Mouse (Mus musculus) liver, embryonic 13.5 days (tissue): ENCODE results near the gene Pdxk. TPM values are rescaled to one million over a fixed set of nuclear protein-coding genes. Genes with fewer than 3 reads are reported as not detected.
A peak's percentile ranks its signal among the peaks of the same experiment; 100 is the strongest.
"Not testable (repeated sequence)": the region's sequence is repeated elsewhere in the genome, so short reads cannot be mapped to it uniquely, and the experiment has no call there.

Source experiments
- ATAC-seq: fragments of 200-750 bp; cut with Nextera tagmentation; 2 replicates; pipeline ENCODE4 v1.8.0; 2017; ENCODE audit warnings: low read depth, mild to moderate bottlenecking, moderate number of reproducible peaks, moderate library complexity
- DNase-seq: peaks from one replicate; pipeline ENCODE4 v3.0.0; 2022
- H3K27ac ChIP-seq: fragments of 300-500 bp; sonication (generic); 2 replicates; pipeline ENCODE4 v1.5.1; 2015; ENCODE audit warnings: moderate library complexity, mild to moderate bottlenecking, inconsistent platforms
- H3K27me3 ChIP-seq: fragments of 300-500 bp; sonication (generic); 2 replicates; pipeline ENCODE4 v1.6.1; 2015; ENCODE audit warnings: mild to moderate bottlenecking, inconsistent platforms
- H3K36me3 ChIP-seq: fragments of 300-500 bp; sonication (generic); 2 replicates; pipeline ENCODE4 v1.6.1; 2015; ENCODE audit warnings: mild to moderate bottlenecking, inconsistent platforms
- H3K4me1 ChIP-seq: fragments of 300-500 bp; sonication (generic); replicated peaks from 2 replicates; pipeline ENCODE4 v1.6.1; 2015; ENCODE audit warnings: inconsistent platforms
- H3K4me2 ChIP-seq: fragments of 300-500 bp; sonication (generic); 2 replicates; pipeline ENCODE4 v1.6.1; 2015; ENCODE audit warnings: inconsistent platforms, mild to moderate bottlenecking, moderate library complexity
- H3K4me3 ChIP-seq: fragments of 300-500 bp; sonication (generic); replicated peaks from 2 replicates; pipeline ENCODE4 v1.5.1; 2015; ENCODE audit warnings: mild to moderate bottlenecking, inconsistent platforms
- H3K9ac ChIP-seq: fragments of 300-500 bp; sonication (generic); 2 replicates; pipeline ENCODE4 v1.6.1; 2015; ENCODE audit warnings: mild to moderate bottlenecking, inconsistent platforms
- H3K9me3 ChIP-seq: fragments of 300-500 bp; sonication (generic); replicated peaks from 2 replicates; pipeline ENCODE4 v1.6.1; 2016; ENCODE audit warnings: inconsistent platforms
- WGBS: fragments of 180-500 bp; shearing (Covaris S2); methylation state at CpG from one replicate; pipeline ENCODE4 v1.1.7; 2015; ENCODE audit not compliant: insufficient replicate concordance; 5-methylcytosine and 5-hydroxymethylcytosine counted together
- polyA plus RNA-seq: library from polyadenylated mRNA; unstranded; fragments of >200 nt; fragmentation: Nextera tagmentation; extraction: Ambion mirVana; gene quantifications from 2 replicates; pipeline ENCODE4 v1.2.1, GENCODE M21; 2015

Gene Pdxk
- polyA plus RNA-seq, 1 experiment from 2014 or later: 5.8 TPM

- no peak for DNase-seq
- H3K36me3 ChIP-seq: no peaks in the 10 kb centered on the region
- H3K9me3 ChIP-seq: no peaks in the 10 kb centered on the region
- WGBS: 56% methylated on average over 5 of the region's 5 CpGs
- H3K9ac ChIP-seq: no peak overlapping the region
- no peak overlapping the region for H3K27ac ChIP-seq
- no peak overlapping the region for H3K4me3 ChIP-seq
- no peak overlapping the region for H3K4me2 ChIP-seq
- no peaks in the 10 kb centered on the region for H3K27me3 ChIP-seq
- no peak for ATAC-seq
- H3K4me1 ChIP-seq: peaks cover 10% of the 10 kb centered on the region; the same call in 1 of the 2 replicates
These were observed 46.9 kb downstream of the Pdxk start for GRCm38 (mm10) chr10:78417888-78418287.

DNA sequence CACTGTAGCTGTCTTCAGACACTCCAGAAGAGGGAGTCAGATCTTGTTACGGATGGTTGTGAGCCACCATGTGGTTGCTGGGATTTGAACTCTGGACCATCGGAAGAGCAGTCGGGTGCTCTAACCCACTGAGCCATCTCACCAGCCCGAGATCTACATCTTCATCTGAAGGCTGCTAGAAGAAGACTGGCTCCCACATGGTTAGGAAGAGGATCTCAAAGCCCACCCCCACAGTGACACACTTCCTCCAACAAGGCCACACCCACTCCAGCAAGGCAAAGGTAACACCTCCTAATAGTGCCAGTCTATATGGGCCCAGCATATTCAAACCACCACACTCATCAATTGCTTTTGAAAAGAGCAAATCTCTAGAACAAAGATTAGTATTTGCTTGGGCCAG, 49.8 kb downstream of the Pdxk start:
- H3K4me1 ChIP-seq: peaks cover 19% of the 10 kb centered on the region
- not testable (repeated sequence) for DNase-seq, H3K4me2 ChIP-seq, H3K27me3 ChIP-seq, ATAC-seq, H3K4me3 ChIP-seq, H3K9ac ChIP-seq, H3K9me3 ChIP-seq, H3K27ac ChIP-seq
- H3K36me3 ChIP-seq: peaks cover 14% of the 10 kb centered on the region
- 80% methylated on average over 4 of the region's 4 CpGs for WGBS

- Histone ChIP-seq H3K9ac (no peak overlapping the region), H3K27ac (no peak overlapping the region), H3K36me3 (peaks cover 32% of the 10 kb centered on the region), H3K27me3 (no peaks in the 10 kb centered on the region), H3K4me2 (peak overlapping the region; percentile 83), H3K4me1 (peaks cover 23% of the 10 kb centered on the region), H3K4me3 (peak overlapping the region; percentile 79), H3K9me3 (no peaks in the 10 kb centered on the region)
- DNase-seq: no peak
- 45% methylated on average over 7 of the region's 7 CpGs for WGBS
- ATAC-seq: no peak
These were observed 51.6 kb downstream of the Pdxk start for GRCm38 (mm10) chr10:78413152-78413520.

DNA sequence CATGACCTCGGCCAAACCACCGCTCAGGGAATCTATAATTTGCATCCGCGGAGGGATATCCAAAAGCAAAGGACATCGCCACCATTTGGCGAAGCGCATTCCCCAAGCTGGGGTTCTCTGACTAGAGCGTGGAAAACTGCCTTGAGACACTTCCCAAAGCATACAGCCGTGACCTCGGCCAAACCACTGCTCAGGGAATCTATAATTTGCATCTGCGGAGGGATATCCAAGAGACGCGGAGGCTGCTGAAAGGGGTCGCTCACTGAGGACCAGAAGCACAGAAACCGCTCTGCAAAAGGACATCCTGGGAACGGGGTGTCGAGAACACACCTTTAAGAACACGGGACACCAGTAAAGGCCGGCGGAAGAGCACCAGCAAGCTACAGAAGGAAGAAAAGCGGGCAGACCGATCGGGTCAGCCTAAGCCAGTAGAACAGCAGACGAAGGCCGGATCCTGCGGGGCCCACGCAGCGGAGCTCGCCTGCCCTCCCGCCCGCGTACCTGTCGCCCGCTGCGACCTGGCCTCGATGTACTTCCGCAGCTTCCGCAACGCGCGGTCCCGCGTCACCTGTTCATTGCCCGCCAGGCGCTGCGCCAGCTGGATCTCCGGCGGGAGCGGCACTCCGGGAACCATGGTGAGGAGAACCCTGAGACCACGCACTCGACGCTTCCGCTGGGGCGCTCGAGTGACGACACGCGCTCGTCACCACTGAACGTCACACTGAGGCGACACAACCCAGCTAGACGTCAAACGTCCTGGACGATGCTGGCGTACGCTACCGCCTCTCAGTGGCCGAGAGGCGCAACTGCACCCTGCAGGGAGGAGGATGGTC, 52.2 kb downstream of the Pdxk start, which contains the start of gene Rrp1:
Gene Rrp1 (minus strand): TSS at position 725 of the 833 bp plus-strand sequence.
- H3K4me2 ChIP-seq: peak within 1 kb of the TSS; percentile 83
- H3K4me3 ChIP-seq: peak within 1 kb of the TSS; percentile 79
- peak; percentile 91 for ATAC-seq
- H3K9ac ChIP-seq: peak within 1 kb of the TSS; percentile 84
- under 1% methylated on average over 70 of the region's 70 CpGs for WGBS
- H3K36me3 ChIP-seq: peaks cover 36% of the 10 kb centered on the region
- peaks cover 26% of the 10 kb centered on the region for H3K4me1 ChIP-seq
- H3K9me3 ChIP-seq: no peaks in the 10 kb centered on the region
- H3K27me3 ChIP-seq: no peaks in the 10 kb centered on the region
- peak within 1 kb of the TSS; percentile 74 for H3K27ac ChIP-seq
- DNase-seq: peak; percentile 88

DNA sequence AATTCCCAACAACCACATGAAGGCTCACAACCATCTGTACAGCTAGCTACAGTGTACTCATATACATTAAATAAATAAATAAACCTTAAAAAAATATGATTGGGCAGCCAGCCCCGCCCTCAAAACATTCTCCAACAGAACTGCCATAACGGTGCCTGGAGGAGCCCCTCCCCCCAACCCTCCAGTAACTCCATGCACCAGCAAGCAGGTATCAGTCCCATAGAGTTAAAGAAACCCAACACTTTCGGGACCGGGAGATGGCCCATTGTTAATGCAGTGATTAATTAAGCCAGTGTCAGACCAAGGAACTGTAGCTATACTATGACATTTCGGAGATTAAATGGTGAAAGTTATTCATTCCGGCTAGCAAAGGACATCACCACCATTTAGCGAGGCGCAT, 52.9 kb downstream of the Pdxk start:
- Histone ChIP-seq H3K27me3 (no peaks in the 10 kb centered on the region), H3K4me1 (peaks cover 33% of the 10 kb centered on the region), H3K36me3 (peaks cover 43% of the 10 kb centered on the region), H3K4me2 (peak overlapping the region; percentile 83), H3K9ac (peak overlapping the region; percentile 84), H3K4me3 (peak overlapping the region; percentile 79), H3K9me3 (no peaks in the 10 kb centered on the region), H3K27ac (peak overlapping the region; percentile 3; the same call in 1 of the 2 replicates)
- WGBS: 13% methylated on average over 8 of the region's 8 CpGs
- no peak for ATAC-seq
- no peak for DNase-seq

GRCm38 (mm10) chr10:78409035-78409788, 55.6 kb downstream of the Pdxk start:
- peaks cover 67% of the 10 kb centered on the region for H3K36me3 ChIP-seq
- ATAC-seq: no peak
- no peak overlapping the region for H3K4me3 ChIP-seq
- no peak overlapping the region for H3K9ac ChIP-seq
- H3K4me1 ChIP-seq: peaks cover 37% of the 10 kb centered on the region
- no peak overlapping the region for H3K27ac ChIP-seq
- no peaks in the 10 kb centered on the region for H3K27me3 ChIP-seq
- 80% methylated on average over 9 of the region's 9 CpGs for WGBS
- DNase-seq: no peak
- no peaks in the 10 kb centered on the region for H3K9me3 ChIP-seq
- no peak overlapping the region for H3K4me2 ChIP-seq

DNA sequence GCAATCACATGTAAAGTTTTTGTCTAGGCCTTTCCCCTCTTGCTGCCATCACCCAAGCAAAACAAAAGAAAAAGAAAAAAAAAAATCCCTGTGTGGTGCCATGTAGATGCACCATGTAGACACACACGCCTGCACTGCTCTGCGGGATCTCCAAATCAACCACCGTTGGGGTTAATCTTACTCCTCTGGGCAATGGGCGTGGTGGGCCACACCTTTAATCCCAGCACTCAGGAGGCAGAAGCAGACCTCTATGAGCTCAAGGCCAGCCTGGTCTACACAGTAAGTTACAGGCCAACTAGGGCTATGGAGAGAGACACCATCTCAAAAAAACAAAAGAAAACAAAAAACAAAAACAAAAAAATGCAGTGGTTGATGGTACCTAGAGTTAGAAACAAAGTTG, 57.6 kb downstream of the Pdxk start:
- no peak for DNase-seq
- Histone ChIP-seq H3K27ac (no peak overlapping the region), H3K4me3 (no peak overlapping the region), H3K27me3 (no peaks in the 10 kb centered on the region), H3K4me1 (peaks cover 32% of the 10 kb centered on the region), H3K9ac (no peak overlapping the region), H3K4me2 (no peak overlapping the region), H3K9me3 (no peaks in the 10 kb centered on the region), H3K36me3 (peaks cover 88% of the 10 kb centered on the region)
- ATAC-seq: peak; percentile 72
- WGBS: 23% methylated on average over 4 of the region's 4 CpGs

DNA sequence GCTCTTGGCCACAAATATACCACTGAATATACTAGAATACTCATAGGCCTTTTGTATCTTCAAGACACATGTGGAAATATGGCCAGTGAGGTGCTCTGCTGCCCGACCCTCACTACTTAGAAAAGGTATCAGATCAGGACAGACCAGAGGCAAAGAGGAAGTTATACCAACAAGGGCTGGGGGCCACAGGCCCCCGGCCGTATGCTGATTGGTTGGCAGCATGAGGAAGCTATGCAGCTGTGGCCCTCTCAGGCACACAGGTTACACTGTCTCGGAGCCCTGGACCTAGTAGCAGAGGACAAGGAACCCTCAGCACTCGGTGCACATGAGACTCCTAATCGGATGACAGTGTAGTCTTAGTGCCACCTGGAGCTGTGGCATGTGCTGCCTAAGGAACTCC, 58.6 kb downstream of the Pdxk start:
- Histone ChIP-seq H3K27me3 (no peaks in the 10 kb centered on the region), H3K4me2 (no peak overlapping the region), H3K9me3 (no peaks in the 10 kb centered on the region), H3K27ac (no peak overlapping the region), H3K4me3 (no peak overlapping the region), H3K36me3 (peaks cover 97% of the 10 kb centered on the region), H3K9ac (no peak overlapping the region), H3K4me1 (peaks cover 30% of the 10 kb centered on the region)
- 44% methylated on average over 6 of the region's 6 CpGs for WGBS
- no peak for DNase-seq
- ATAC-seq: no peak

- no peak overlapping the region for H3K4me2 ChIP-seq
- no peak overlapping the region for H3K9ac ChIP-seq
- no peak overlapping the region for H3K4me3 ChIP-seq
- no peaks in the 10 kb centered on the region for H3K27me3 ChIP-seq
- H3K9me3 ChIP-seq: no peaks in the 10 kb centered on the region
- H3K36me3 ChIP-seq: peaks cover 78% of the 10 kb centered on the region
- H3K4me1 ChIP-seq: peaks cover 45% of the 10 kb centered on the region
- WGBS: 88% methylated on average over 14 of the region's 14 CpGs
- ATAC-seq (no peak), DNase-seq (no peak)
- no peak overlapping the region for H3K27ac ChIP-seq
These were observed 62.4 kb downstream of the Pdxk start for GRCm38 (mm10) chr10:78402301-78402922.

GRCm38 (mm10) chr10:78401127-78401526, 63.6 kb downstream of the Pdxk start:
- no peak overlapping the region for H3K27ac ChIP-seq
- 70% methylated on average over 2 of the region's 2 CpGs for WGBS
- no peak overlapping the region for H3K9ac ChIP-seq
- no peak overlapping the region for H3K4me3 ChIP-seq
- DNase-seq: no peak
- H3K4me1 ChIP-seq: peaks cover 36% of the 10 kb centered on the region
- ATAC-seq: no peak
- H3K9me3 ChIP-seq: no peaks in the 10 kb centered on the region
- no peaks in the 10 kb centered on the region for H3K27me3 ChIP-seq
- H3K4me2 ChIP-seq: no peak overlapping the region
- H3K36me3 ChIP-seq: peaks cover 65% of the 10 kb centered on the region

DNA sequence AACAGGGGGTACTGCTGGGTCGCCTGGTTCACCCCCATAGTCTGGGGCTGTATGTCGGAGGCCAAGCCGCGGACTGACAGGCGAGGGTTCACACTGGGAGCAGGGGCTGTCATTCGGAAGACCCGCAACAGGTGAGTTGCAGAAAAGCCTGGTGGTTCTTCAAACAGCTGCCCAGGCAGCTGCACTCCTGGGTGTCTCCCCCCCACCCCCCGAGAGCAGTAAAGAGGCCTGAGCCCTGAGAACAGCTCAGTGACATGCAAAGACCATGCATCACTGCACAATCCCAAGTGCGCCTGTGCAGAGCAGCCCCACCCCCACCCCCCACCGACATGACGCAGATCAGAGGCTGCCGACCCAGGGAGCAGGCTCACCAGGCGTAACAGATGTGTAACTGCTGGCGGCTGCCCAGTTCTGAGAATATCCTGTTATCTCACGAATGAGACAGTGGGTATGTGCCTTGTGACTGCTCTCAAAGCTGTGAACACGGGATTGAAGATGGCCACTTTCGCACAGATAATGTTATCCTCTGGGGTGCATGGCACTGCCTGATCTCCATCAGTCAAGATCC, 65.6 kb downstream of the Pdxk start:
- WGBS: 41% methylated on average over 17 of the region's 17 CpGs
- peak; percentile 88 for ATAC-seq
- H3K36me3 ChIP-seq: peaks cover 48% of the 10 kb centered on the region
- H3K9ac ChIP-seq: peak overlapping the region; percentile 40
- H3K4me3 ChIP-seq: no peak overlapping the region
- peak; percentile 66 for DNase-seq
- H3K27me3 ChIP-seq: no peaks in the 10 kb centered on the region; the same call in 1 of the 2 replicates
- H3K4me2 ChIP-seq: peak overlapping the region; percentile 35
- H3K9me3 ChIP-seq: no peaks in the 10 kb centered on the region
- peaks cover 36% of the 10 kb centered on the region for H3K4me1 ChIP-seq
- peak overlapping the region; percentile 81; the same call in 1 of the 2 replicates for H3K27ac ChIP-seq
